Mouse (Mus musculus) spleen, adult 2 months (tissue): Measurements from ENCODE around the gene Polr3c. TPM values are rescaled to one million over a fixed set of nuclear protein-coding genes. Genes with fewer than 3 reads are reported as not detected.
"Not testable (repeated sequence)": the region's sequence is repeated elsewhere in the genome, so short reads cannot be mapped to it uniquely, and the experiment has no call there.

Experiments
- DNase-seq, 2 experiments: peaks; one replicate each; pipeline versions ENCODE4 v3.0.0 to v3.0.0-alpha.2; 2012 to 2021; ENCODE audit warnings: low spot score in 2 of 2, low read depth in 1 of 2
- H3K27ac ChIP-seq: fragments of 200-500 bp; 2 replicates; pipeline ENCODE4 v1.5.1; 2012; ENCODE audit warnings: low read length, inconsistent platforms; ENCODE audit not compliant: insufficient read depth
- H3K27me3 ChIP-seq: fragments of 200-500 bp; 2 replicates; pipeline ENCODE4 v1.6.1; 2012; ENCODE audit warnings: mild to moderate bottlenecking, moderate library complexity, low read length, inconsistent platforms; ENCODE audit not compliant: control insufficient read depth, insufficient read depth
- H3K36me3 ChIP-seq: fragments of 200-500 bp; 2 replicates; pipeline ENCODE4 v1.6.1; 2012; ENCODE audit warnings: mild to moderate bottlenecking, low read length, inconsistent platforms; ENCODE audit not compliant: control insufficient read depth, insufficient read depth
- H3K4me1 ChIP-seq: fragments of 200-500 bp; 2 replicates; pipeline ENCODE4 v1.6.1; 2011; ENCODE audit warnings: inconsistent platforms; ENCODE audit not compliant: control insufficient read depth, insufficient read depth, insufficient read length
- H3K4me3 ChIP-seq: fragments of 200-500 bp; 2 replicates; pipeline ENCODE4 v1.5.1; 2011; ENCODE audit warnings: mild to moderate bottlenecking, inconsistent platforms; ENCODE audit not compliant: insufficient read depth, insufficient read length; ENCODE audit errors: extremely low read depth
- CTCF ChIP-seq: fragments of 200-500 bp; IDR thresholded peaks from 2 replicates; pipeline ENCODE4 v1.5.1; 2011; ENCODE audit warnings: mild to moderate bottlenecking, inconsistent platforms; ENCODE audit not compliant: insufficient read depth, insufficient read length, insufficient replicate concordance; ENCODE audit errors: extremely low read depth
- POLR2A ChIP-seq: fragments of 200-500 bp; IDR thresholded peaks from 2 replicates; pipeline ENCODE4 v1.6.1; 2011; ENCODE audit warnings: low read depth, low read length, inconsistent platforms
- WGBS: fragments of 180-500 bp; shearing (Covaris S2); methylation state at CpG from one replicate; pipeline ENCODE4 v1.1.7; 2018; 5-methylcytosine and 5-hydroxymethylcytosine counted together
- polyA plus RNA-seq: library from polyadenylated mRNA; depleted of rRNA; stranded (reverse); fragments of >200 nt; gene quantifications from 2 replicates; pipeline ENCODE4 v1.2.3, GENCODE M21; 2012

Gene Polr3c
- polyA plus RNA-seq, 1 experiment = 24.8 TPM

DNA sequence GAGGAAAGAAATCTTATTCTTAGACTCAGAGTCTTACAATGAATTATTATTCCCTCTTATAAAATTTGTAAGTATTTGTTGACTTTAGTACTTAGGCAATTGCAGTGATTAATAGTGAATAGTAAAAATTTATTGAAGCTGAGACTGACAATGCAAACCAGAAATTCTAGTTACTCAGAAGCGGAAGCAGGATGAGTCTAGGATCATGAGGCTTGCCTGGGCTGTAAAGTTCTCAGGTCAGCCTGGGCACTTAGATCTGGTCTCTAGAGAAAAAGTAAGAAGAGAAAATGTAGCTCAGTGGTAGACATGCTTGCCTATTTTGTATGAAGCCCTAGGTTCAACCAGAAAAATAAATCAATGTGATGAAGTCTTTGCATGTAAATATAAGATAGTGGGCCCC lies 28.5 kb upstream of the Polr3c start:
- peaks cover 3% of the 10 kb centered on the region; the same call in 1 of the 2 replicates for H3K36me3 ChIP-seq
- no peak overlapping the region for H3K27ac ChIP-seq
- no peak overlapping the region for H3K4me3 ChIP-seq
- no peak for TF ChIP-seq POLR2A
- no peak for TF ChIP-seq CTCF
- WGBS = 100% methylated on average over 1 of the region's 1 CpGs
- H3K27me3 ChIP-seq = no peaks in the 10 kb centered on the region
- no peak for DNase-seq
- H3K4me1 ChIP-seq = no peaks in the 10 kb centered on the region

GRCm38 (mm10) chr3:96746829-96747228 lies 19.4 kb upstream of the Polr3c start:
- Histone ChIP-seq H3K4me1 (no peaks in the 10 kb centered on the region), H3K27ac (no peak overlapping the region), H3K36me3 (no peaks in the 10 kb centered on the region), H3K4me3 (no peak overlapping the region), H3K27me3 (no peaks in the 10 kb centered on the region)
- DNase-seq = no peak
- TF ChIP-seq POLR2A = no peak
- WGBS = 43% methylated on average over 1 of the region's 1 CpGs

DNA sequence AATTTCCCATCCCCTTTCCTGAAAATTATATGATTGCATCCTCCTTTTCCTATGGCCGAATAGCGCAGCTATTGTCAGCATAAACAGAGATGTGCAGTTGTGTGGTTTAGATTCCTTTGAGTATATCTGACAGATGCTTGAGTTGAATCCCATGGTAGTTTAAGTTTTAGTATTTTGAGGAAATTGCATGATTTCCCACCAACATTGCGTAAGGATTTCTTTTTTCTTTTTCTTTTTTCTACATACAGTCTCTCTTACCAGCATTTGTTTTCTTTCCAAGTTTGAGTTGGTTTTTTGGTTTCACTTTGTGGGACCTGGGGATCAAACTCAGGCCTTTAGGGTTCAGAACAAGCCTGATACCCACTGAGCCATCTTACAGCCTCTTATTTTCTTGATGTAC lies 16.9 kb upstream of the Polr3c start:
- no peaks in the 10 kb centered on the region for H3K4me1 ChIP-seq
- H3K27ac ChIP-seq = no peak overlapping the region
- DNase-seq = no peak
- WGBS = 90% methylated on average over 3 of the region's 3 CpGs
- H3K27me3 ChIP-seq = no peaks in the 10 kb centered on the region
- H3K4me3 ChIP-seq = no peak overlapping the region
- no peak for TF ChIP-seq CTCF
- TF ChIP-seq POLR2A = no peak
- no peaks in the 10 kb centered on the region for H3K36me3 ChIP-seq

- H3K36me3 ChIP-seq, H3K4me1 ChIP-seq, H3K4me3 ChIP-seq, H3K27ac ChIP-seq, DNase-seq, H3K27me3 ChIP-seq: not testable (repeated sequence)
Observed at GRCm38 (mm10) chr3:96740279-96740678, 12.9 kb upstream of the Polr3c start.

DNA sequence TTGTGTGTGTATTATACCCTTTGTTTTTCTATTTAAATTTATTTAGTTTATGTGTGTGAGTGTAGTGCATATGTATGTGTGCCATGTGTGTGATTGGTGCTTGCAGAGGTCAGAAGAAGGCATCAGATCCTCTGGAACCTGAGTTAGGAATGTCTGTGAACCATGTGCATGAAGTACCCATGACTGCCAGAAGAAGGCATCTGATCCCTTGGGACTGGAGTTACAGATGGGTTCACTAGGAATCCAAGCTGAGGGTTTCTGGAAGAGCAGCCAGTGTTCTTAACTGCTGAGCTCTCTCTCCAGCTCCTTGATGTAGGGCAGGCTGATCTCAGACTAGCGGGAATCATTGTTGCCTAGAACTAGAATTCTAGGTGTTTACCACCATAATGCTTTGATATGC lies 10.6 kb upstream of the Polr3c start:
- no peak for DNase-seq
- no peak for TF ChIP-seq CTCF
- no peak for TF ChIP-seq POLR2A
- Histone ChIP-seq H3K4me3 (no peak overlapping the region), H3K36me3 (no peaks in the 10 kb centered on the region), H3K27ac (no peak overlapping the region), H3K4me1 (peaks cover 7% of the 10 kb centered on the region), H3K27me3 (no peaks in the 10 kb centered on the region)
- WGBS = 92% methylated on average over 1 of the region's 1 CpGs

GRCm38 (mm10) chr3:96737013-96737740 lies 9.7 kb upstream of the Polr3c start:
- 64% methylated on average over 1 of the region's 1 CpGs for WGBS
- peaks cover 7% of the 10 kb centered on the region for H3K4me1 ChIP-seq
- H3K27ac ChIP-seq = no peak overlapping the region
- no peak overlapping the region for H3K4me3 ChIP-seq
- no peaks in the 10 kb centered on the region for H3K27me3 ChIP-seq
- no peak for DNase-seq
- no peaks in the 10 kb centered on the region for H3K36me3 ChIP-seq
- TF ChIP-seq CTCF (no peak), POLR2A (no peak)

GRCm38 (mm10) chr3:96735200-96735599 lies 7.8 kb upstream of the Polr3c start:
- Histone ChIP-seq H3K4me1 (peaks cover 7% of the 10 kb centered on the region), H3K27ac (no peak overlapping the region), H3K36me3 (no peaks in the 10 kb centered on the region), H3K27me3 (no peaks in the 10 kb centered on the region), H3K4me3 (no peak overlapping the region)
- TF ChIP-seq CTCF = no peak
- TF ChIP-seq POLR2A = no peak
- 94% methylated on average over 2 of the region's 2 CpGs for WGBS
- no peak for DNase-seq

- WGBS = 97% methylated on average over 1 of the region's 1 CpGs
- H3K27me3 ChIP-seq = no peaks in the 10 kb centered on the region
Observed at GRCm38 (mm10) chr3:96733984-96734383, 6.6 kb upstream of the Polr3c start.

More at GRCm38 (mm10) chr3:96733984-96734383, 6.6 kb upstream of the Polr3c start:
- H3K27ac ChIP-seq = no peak overlapping the region
- no peaks in the 10 kb centered on the region for H3K36me3 ChIP-seq
- no peak for DNase-seq
- H3K4me1 ChIP-seq = peaks cover 9% of the 10 kb centered on the region
- TF ChIP-seq POLR2A (no peak), CTCF (no peak)
- no peak overlapping the region for H3K4me3 ChIP-seq
